ENCODE assay signal across 17 mouse cellular contexts in the genomic region with DNA sequence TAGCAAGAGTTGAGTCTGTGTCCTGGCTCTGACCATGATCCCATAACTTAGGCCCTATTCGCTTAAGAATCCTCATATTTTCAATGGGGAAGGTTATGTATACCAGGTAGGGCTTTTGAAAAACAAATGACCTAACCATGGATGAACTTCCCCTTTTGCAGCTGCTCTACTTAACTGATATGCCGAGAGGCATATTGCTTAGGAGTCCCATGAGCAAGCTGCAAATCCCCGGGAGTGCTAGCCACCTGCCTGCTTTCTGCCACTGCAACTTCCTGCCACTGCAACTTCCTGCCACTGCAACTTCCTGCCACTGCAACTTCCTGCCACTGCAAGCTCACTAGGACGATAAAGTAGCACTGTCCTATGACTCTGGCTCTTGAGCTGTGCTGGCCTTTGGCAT. TPM values are rescaled to one million over a fixed set of nuclear protein-coding genes. Genes with fewer than 3 reads are reported as not detected.
DNase-seq lines count a peak whose midpoint lies in the region; ATAC-seq and TF ChIP-seq lines count a peak whose summit lies in the region.
"Had no signal": no experiment of that assay in that cellular context is flagged by ENCODE, and none has a peak within 500 bp of the region (broad histone marks: within the 10 kb centered on the region; RNA-seq: fewer than 3 reads in every experiment).

No protein-coding gene starts in this region.

- WGBS in bone marrow, adult 2 months, result 14% methylated on average over 4 of the region's 4 CpGs

- peak overlapping the region; percentile 88; the same call in 1 of the 2 replicates for H3K27ac ChIP-seq in bone marrow, adult 2 months (ENCODE audit: control insufficient read depth, insufficient read depth, low read depth, low read length, poor library complexity)
- H3K27ac ChIP-seq: forebrain, embryonic 10.5 days; hindbrain, embryonic 12.5 days; liver, embryonic 14.5 days; macrophage; stomach, postnatal 0 days had no signal

- DNase-seq in adrenal gland, postnatal 14 days, result peak; percentile 9
- no peak for DNase-seq in adrenal gland, postnatal 36 days
- peak; percentile 40 to 48 for DNase-seq in thymus, postnatal 10 days (ENCODE audit: low spot score in 2 of 2)
- no peak for DNase-seq in layer of hippocampus, postnatal 25 days (ENCODE audit: extremely low spot score in 1 of 2, low spot score in 1 of 2)
- DNase-seq in cerebellum, adult 11-12 months, result no peak
- DNase-seq: adrenal gland, adult 8-10 months; cerebellum, adult 8-10 months; kidney, adult 2 months; right cerebral cortex, postnatal 25 days had no signal

- peaks cover 8% of the 10 kb centered on the region for H3K4me1 ChIP-seq in bone marrow, adult 2 months (ENCODE audit: control insufficient read depth, insufficient read depth, low read length)
- H3K4me1 ChIP-seq: forebrain, embryonic 10.5 days; hindbrain, embryonic 12.5 days had no signal

- no peak overlapping the region for H3K4me3 ChIP-seq in bone marrow, adult 2 months (replicated peaks; ENCODE audit: control insufficient read depth, low read depth, low read length)
- H3K4me3 ChIP-seq: forebrain, embryonic 10.5 days; hindbrain, embryonic 12.5 days had no signal

- TF ChIP-seq CTCF in bone marrow, adult 2 months (IDR thresholded peaks at IDR 0.05; ENCODE audit: control insufficient read depth, insufficient read depth, low read length), result no peak

- TF ChIP-seq POLR2A in bone marrow, adult 2 months (IDR thresholded peaks at IDR 0.05; ENCODE audit: borderline replicate concordance, control insufficient read depth, low read depth, low read length), result no peak

- ATAC-seq in monocyte, adult 5-6 weeks (replicated peaks; ENCODE audit: insufficient number of reproducible peaks, low FRiP score, low TSS enrichment, poor library complexity, severe bottlenecking), result peak; percentile 44
- ATAC-seq in activated CD4-positive, CD25-positive, alpha-beta regulatory T cell, adult 4 months, result no peak

RNA-seq across cellular contexts. Expression of a gene that starts 24.6 kb away (rescaled TPM):
- 3.2 and 5.4 TPM in 2 replicates for total RNA-seq in adrenal gland, postnatal 14 days (2021)
- total RNA-seq in adrenal gland, postnatal 36 days (2021), result 1 to 10 TPM; 1.7 to 2.7 TPM
- polyA plus RNA-seq in bone marrow, adult 2 months (2011; ENCODE audit: insufficient read depth, insufficient read length, low replicate concordance, missing spikeins), result 7.3 and 16.2 TPM in 2 replicates
- total RNA-seq in monocyte, adult 5-6 weeks (2017), result 17.8 to 39.0 TPM (median 23.6 TPM) in 3 replicates
- total RNA-seq in layer of hippocampus, postnatal 25 days (2021), result 1 to 10 TPM; 2.6 to 4.6 TPM
- polyA plus RNA-seq in activated CD4-positive, CD25-positive, alpha-beta regulatory T cell, adult 4 months (2017; shearing (Covaris generic)), result 10 to 100 TPM; 26.3 to 27.2 TPM

Comparison
In these comparisons a context has a peak if more than half of its experiments do, and no peak if none do; other contexts are left out.
1. DNase-seq: peak in adrenal gland, postnatal 14 days (single experiment) and thymus, postnatal 10 days (2 of 2); none in adrenal gland, postnatal 36 days (0 of 2), layer of hippocampus, postnatal 25 days (0 of 2) and cerebellum, adult 11-12 months (single experiment).